Mouse (Mus musculus) gastrocnemius, postnatal 10 days (tissue): Measurements from ENCODE around the gene St6galnac1. TPM values are rescaled to one million over a fixed set of nuclear protein-coding genes. Genes with fewer than 3 reads are reported as not detected.

Experiments
- DNase-seq: peaks from one replicate; pipeline ENCODE4 v3.0.0; 2021; ENCODE audit warnings: mixed read lengths
- total RNA-seq, 2 experiments: library from RNA; stranded (reverse); gene quantifications; 2 replicates each; pipeline ENCODE4 v1.2.3; 2021

Gene St6galnac1
- total RNA-seq, 2 experiments from 2014 or later: not detected

- DNase-seq: no peak
These were observed 50.0 kb downstream of the St6galnac1 start for GRCm38 (mm10) chr11:116725031-116725948.

DNA sequence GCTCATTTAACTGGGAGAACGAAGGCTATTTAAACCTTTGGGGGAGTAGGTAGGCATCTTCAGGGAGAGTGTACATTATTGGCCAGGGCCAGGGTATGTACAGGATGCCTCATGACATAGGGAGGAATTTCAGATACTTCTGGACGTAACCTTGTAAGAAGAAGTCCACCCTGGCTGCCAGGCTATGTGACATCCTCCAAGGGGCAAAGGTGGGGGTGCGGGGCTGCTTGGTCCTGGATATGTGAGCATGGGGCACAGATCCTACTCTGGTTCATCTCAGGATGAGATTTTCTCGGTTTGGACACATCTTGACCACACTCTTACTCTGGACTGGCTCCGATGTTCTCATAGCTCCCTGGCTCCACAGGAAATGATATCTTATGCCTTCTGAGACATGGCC, 52.2 kb downstream of the St6galnac1 start:
- no peak for DNase-seq

- DNase-seq: no peak
These were observed 53.6 kb downstream of the St6galnac1 start for GRCm38 (mm10) chr11:116721548-116722271.

- no peak for DNase-seq
These were observed 54.9 kb downstream of the St6galnac1 start for GRCm38 (mm10) chr11:116720319-116720865.

Other genes with a start within 250 kb of the St6galnac1 start
- 1 to 10 TPM; 3.7 to 4.0 TPM for gene Sphk1, start 244.6 kb downstream of the St6galnac1 start, total RNA-seq
- gene Ube2o, start 194.1 kb downstream of the St6galnac1 start, total RNA-seq: 10 to 100 TPM; 20.7 to 24.9 TPM
- gene Aanat, start 189.1 kb downstream of the St6galnac1 start, total RNA-seq: not detected
- gene Rhbdf2, start 148.5 kb downstream of the St6galnac1 start, total RNA-seq: 1 to 10 TPM; 5.2 to 8.4 TPM
- under 1 TPM in 1 of 2 experiments, not detected in 1; 0.81 TPM for gene Prcd, start 122.0 kb downstream of the St6galnac1 start, total RNA-seq
- gene Cygb, start 121.2 kb downstream of the St6galnac1 start, total RNA-seq: 10 to 100 TPM; 26.6 to 30.3 TPM
- 10 to 100 TPM; 39.7 to 50.1 TPM for gene Mxra7, start 52.5 kb upstream of the St6galnac1 start, total RNA-seq
- gene Mettl23, start 67.8 kb upstream of the St6galnac1 start, total RNA-seq: 10 to 100 TPM; 28.4 to 32.5 TPM
- gene Jmjd6, start 67.9 kb upstream of the St6galnac1 start, total RNA-seq: 10 to 100 TPM; 23.9 to 26.4 TPM
- 10 to 100 TPM; 29.9 to 31.3 TPM for gene Mfsd11, start 76.9 kb upstream of the St6galnac1 start, total RNA-seq
- gene Srsf2, start 77.6 kb upstream of the St6galnac1 start, total RNA-seq: 100 to 1,000 TPM; 123 to 146 TPM
- 1 to 10 TPM in 1 of 2 experiments, under 1 TPM in 1; 0.54 to 1.1 TPM for gene Mgat5b, start 143.4 kb upstream of the St6galnac1 start, total RNA-seq